Mouse (Mus musculus) thymus, adult 2 months (tissue): ENCODE results near the gene Spaar. TPM values are rescaled to one million over a fixed set of nuclear protein-coding genes. Genes with fewer than 3 reads are reported as not detected.

Experiments used
- DNase-seq: peaks from one replicate; pipeline ENCODE4 v3.0.0; 2021
- H3K27ac ChIP-seq: fragments of 200-500 bp; 2 replicates; pipeline ENCODE4 v1.5.1; 2012; ENCODE audit warnings: low read length, control low read depth; ENCODE audit not compliant: control insufficient read depth, insufficient read depth
- H3K27me3 ChIP-seq: fragments of 200-500 bp; 2 replicates; pipeline ENCODE4 v1.6.1; 2012; ENCODE audit warnings: mild to moderate bottlenecking, low read length, moderate library complexity, mixed read lengths; ENCODE audit not compliant: control insufficient read depth, insufficient read depth
- H3K36me3 ChIP-seq: fragments of 200-500 bp; 2 replicates; pipeline ENCODE4 v1.6.1; 2012; ENCODE audit warnings: mild to moderate bottlenecking, low read length, moderate library complexity; ENCODE audit not compliant: control insufficient read depth, insufficient read depth
- H3K4me1 ChIP-seq: fragments of 200-500 bp; replicated peaks from 2 replicates; pipeline ENCODE4 v1.6.1; 2012; ENCODE audit warnings: low read length; ENCODE audit not compliant: control insufficient read depth, insufficient read depth
- H3K4me3 ChIP-seq: fragments of 200-500 bp; 2 replicates; pipeline ENCODE4 v1.5.1; 2012; ENCODE audit warnings: mild to moderate bottlenecking, low read length, control low read depth, moderate library complexity; ENCODE audit not compliant: control insufficient read depth, insufficient read depth
- CTCF ChIP-seq: fragments of 200-500 bp; IDR thresholded peaks from 2 replicates; pipeline ENCODE4 v1.5.1; 2012; ENCODE audit warnings: mild to moderate bottlenecking, control low read depth, low read length, moderate library complexity, borderline replicate concordance; ENCODE audit not compliant: control insufficient read depth, poor library complexity, insufficient read depth; ENCODE audit errors: extremely low read depth
- POLR2A ChIP-seq: fragments of 200-500 bp; IDR thresholded peaks from 2 replicates; pipeline ENCODE4 v1.6.1; 2012; ENCODE audit warnings: mild to moderate bottlenecking, low read length, control low read depth, moderate library complexity; ENCODE audit not compliant: control insufficient read depth, poor library complexity, insufficient read depth; ENCODE audit errors: extremely low read depth
- WGBS: fragments of 180-500 bp; shearing (Covaris S2); methylation state at CpG from one replicate; pipeline ENCODE4 v1.1.7; 2018; 5-methylcytosine and 5-hydroxymethylcytosine counted together
- polyA plus RNA-seq: library from polyadenylated mRNA; depleted of rRNA; stranded (reverse); fragments of >200 nt; gene quantifications from 2 replicates; pipeline ENCODE4 v1.2.3, GENCODE M21; 2012

The Spaar gene
- polyA plus RNA-seq, 1 experiment = 0.96 TPM

GRCm38 (mm10) chr4:43727718-43728575, 1.9 kb upstream of the Spaar start:
- Histone ChIP-seq H3K27me3 (no peaks in the 10 kb centered on the region), H3K4me3 (no peak overlapping the region), H3K4me1 (no peaks in the 10 kb centered on the region), H3K36me3 (no peaks in the 10 kb centered on the region), H3K27ac (no peak overlapping the region)
- DNase-seq = no peak
- WGBS = 87% methylated on average over 7 of the region's 7 CpGs
- no peak for TF ChIP-seq CTCF
- no peak for TF ChIP-seq POLR2A

DNA sequence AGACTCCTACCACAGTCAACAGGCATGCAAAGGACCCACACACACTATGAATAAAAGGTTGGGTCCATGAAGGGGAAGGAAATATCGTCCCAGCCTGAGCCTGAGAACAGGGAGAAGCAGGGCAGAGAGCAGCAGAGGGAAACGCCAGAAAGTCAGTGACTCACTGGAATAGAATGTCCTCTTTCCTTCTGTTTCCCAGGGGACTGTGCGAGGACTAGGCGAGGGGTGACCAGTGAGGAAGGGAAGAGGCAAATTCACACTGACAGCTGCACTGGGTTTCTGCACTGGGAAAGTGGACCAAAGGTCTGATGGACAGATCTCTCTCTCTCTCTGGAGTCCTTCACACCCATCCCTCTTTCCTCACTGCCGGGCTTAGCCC, 1.3 kb upstream of the Spaar start:
- Histone ChIP-seq H3K27ac (no peak overlapping the region), H3K36me3 (no peaks in the 10 kb centered on the region), H3K4me3 (no peak overlapping the region), H3K27me3 (no peaks in the 10 kb centered on the region), H3K4me1 (no peaks in the 10 kb centered on the region)
- no peak for DNase-seq
- TF ChIP-seq POLR2A (no peak), CTCF (no peak)
- 54% methylated on average over 5 of the region's 5 CpGs for WGBS

DNA sequence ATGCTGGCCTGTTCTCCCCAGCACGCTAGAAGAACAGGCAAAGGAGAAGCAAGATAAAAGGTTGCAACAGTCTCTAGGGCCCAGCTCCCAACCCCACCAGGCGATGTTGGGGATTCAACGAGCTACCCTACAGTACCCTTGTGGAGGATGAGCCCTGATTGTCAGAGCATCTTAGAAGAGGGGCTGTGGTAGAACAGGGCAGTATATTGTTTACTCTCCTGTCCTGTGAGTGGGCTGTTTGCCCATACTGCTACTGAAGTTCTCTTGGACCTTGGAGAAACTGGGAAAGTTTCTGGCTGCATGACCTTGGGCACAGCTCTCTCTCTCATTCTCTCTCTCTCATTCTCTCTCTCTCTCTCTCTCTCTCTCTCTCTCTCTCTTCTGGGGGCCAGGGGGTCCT, 708 bp upstream of the Spaar start:
- Histone ChIP-seq H3K4me1 (no peaks in the 10 kb centered on the region), H3K27ac (no peak overlapping the region), H3K36me3 (no peaks in the 10 kb centered on the region), H3K4me3 (no peak overlapping the region), H3K27me3 (no peaks in the 10 kb centered on the region)
- TF ChIP-seq POLR2A (no peak), CTCF (no peak)
- WGBS = 78% methylated on average over 3 of the region's 3 CpGs
- no peak for DNase-seq

DNA sequence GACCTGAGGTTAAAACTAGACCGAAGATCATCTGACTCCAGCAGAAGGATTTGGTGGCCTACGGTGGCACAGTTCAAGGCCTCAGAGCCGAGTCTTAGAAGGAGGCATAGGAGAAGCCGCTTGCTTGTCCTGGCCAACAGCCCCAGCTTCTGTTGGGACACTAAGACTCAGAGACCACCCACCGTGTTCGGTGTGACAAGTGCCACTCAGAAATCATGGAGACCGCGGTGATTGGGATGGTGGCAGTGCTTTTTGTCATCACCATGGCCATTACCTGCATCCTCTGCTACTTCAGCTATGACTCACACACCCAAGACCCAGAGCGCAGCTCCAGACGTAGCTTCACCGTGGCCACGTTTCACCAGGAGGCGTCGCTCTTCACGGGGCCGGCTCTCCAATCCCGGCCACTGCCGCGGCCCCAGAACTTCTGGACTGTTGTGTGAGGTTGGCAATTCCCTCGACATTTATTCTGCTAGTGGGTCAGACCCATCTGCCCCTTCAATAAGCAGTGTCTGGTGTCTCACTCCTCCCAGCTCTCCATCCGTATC, 990 bp downstream of the Spaar start:
- DNase-seq = no peak
- no peaks in the 10 kb centered on the region for H3K4me1 ChIP-seq
- H3K36me3 ChIP-seq = no peaks in the 10 kb centered on the region
- 68% methylated on average over 21 of the region's 21 CpGs for WGBS
- TF ChIP-seq POLR2A (no peak), CTCF (no peak)
- no peak overlapping the region for H3K4me3 ChIP-seq
- no peaks in the 10 kb centered on the region for H3K27me3 ChIP-seq
- no peak overlapping the region for H3K27ac ChIP-seq

DNA sequence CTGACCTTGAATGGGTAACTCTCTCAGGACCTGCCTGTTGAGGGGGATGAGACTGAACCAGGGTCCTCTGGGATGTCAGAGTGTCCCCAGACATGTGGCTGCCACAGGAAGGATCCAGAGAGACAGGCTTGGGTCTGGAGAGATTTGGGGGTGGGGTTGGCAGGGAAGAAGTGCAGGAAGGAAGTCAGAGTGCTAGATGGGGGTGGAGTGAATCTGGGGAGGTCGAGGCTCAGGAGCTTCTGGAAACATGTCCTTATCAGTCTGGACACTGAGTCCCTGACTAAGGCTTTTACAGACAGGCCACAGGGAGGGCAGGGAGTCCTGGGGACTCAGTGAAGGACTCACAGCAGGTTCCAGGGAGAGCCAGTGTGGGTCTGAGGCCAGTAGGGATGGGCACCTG, 2.3 kb downstream of the Spaar start:
- Histone ChIP-seq H3K4me1 (no peaks in the 10 kb centered on the region), H3K27me3 (no peaks in the 10 kb centered on the region), H3K36me3 (no peaks in the 10 kb centered on the region), H3K27ac (no peak overlapping the region), H3K4me3 (no peak overlapping the region)
- 17% methylated on average over 1 of the region's 1 CpGs for WGBS
- no peak for TF ChIP-seq CTCF
- TF ChIP-seq POLR2A = no peak
- no peak for DNase-seq

DNA sequence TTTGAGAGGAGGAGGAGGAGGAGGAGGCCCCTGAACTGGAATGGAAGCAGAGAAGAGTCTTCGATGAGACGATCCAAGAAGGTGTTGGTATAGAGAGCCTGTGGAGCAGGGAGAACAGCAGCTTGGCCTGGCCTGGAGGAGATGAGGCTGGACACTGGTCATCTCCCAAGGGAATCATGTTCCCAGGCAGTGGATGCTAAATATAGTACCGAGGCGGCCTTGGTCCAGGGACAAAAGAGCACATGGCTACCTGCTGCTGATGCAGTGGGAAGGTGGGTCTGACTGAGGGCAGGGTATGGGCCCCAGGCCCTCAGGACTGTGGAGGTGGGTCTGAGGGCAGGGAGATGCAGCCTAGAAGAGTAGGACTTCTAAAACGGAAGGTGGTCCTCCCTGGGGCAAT, 3.4 kb downstream of the Spaar start:
- no peak for DNase-seq
- Histone ChIP-seq H3K4me1 (no peaks in the 10 kb centered on the region), H3K27me3 (no peaks in the 10 kb centered on the region), H3K27ac (no peak overlapping the region), H3K36me3 (no peaks in the 10 kb centered on the region), H3K4me3 (no peak overlapping the region)
- TF ChIP-seq POLR2A = no peak
- no peak for TF ChIP-seq CTCF
- 94% methylated on average over 5 of the region's 5 CpGs for WGBS
